Mouse (Mus musculus) thymus, postnatal 4 days (tissue): Measurements from ENCODE around the gene Vps33b.

Experiments used
- DNase-seq: peaks from one replicate; pipeline ENCODE4 v3.0.0; 2021

Vps33b gene

GRCm38 (mm10) chr7:80269751-80270255 is 354 bp downstream of the Vps33b start:
- no peak for DNase-seq

DNA sequence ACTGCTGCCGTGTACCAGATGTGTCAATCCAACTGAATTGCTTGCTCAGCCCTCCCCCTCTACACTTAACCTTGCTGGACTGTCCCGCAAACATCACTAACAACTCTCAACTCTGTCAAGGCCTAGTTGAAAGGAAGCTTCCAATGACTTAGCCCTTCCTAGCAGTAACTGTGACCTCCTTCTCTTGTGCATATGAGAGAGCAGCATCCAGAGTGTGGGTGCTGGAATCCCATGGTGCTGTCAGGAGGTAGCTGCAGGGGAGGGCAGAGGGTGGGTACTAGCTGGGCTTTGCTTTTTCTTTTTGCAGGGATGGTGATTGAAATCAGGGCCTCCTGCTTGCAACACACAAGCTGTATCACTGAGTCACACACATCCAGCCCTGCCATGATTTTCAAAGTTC is 4.0 kb downstream of the Vps33b start:
- no peak for DNase-seq

GRCm38 (mm10) chr7:80276374-80276773 is 6.9 kb downstream of the Vps33b start:
- no peak for DNase-seq

- DNase-seq: no peak
Observed at GRCm38 (mm10) chr7:80280032-80280431, 10.6 kb downstream of the Vps33b start.

GRCm38 (mm10) chr7:80280998-80281397 is 11.5 kb downstream of the Vps33b start:
- DNase-seq: no peak

DNA sequence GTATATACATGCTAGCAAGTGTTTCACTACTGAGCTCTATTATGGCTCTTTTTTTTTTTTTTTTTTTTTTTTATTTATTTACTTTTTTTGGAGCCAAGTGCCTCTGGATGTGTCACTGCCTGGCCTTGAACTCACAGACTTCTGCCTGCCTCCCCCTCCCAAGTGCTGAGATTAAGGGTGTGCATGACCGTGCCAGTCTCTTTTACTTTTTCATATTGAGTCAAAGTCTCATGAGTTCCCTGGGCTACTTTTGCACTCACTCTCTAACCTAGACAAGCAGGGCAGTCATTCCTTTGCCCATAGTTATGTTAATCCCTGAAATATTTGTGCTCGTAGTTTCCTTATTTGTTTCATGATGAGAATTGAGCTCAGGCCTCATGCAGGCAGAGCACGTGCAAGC is 12.2 kb downstream of the Vps33b start:
- DNase-seq: no peak

DNA sequence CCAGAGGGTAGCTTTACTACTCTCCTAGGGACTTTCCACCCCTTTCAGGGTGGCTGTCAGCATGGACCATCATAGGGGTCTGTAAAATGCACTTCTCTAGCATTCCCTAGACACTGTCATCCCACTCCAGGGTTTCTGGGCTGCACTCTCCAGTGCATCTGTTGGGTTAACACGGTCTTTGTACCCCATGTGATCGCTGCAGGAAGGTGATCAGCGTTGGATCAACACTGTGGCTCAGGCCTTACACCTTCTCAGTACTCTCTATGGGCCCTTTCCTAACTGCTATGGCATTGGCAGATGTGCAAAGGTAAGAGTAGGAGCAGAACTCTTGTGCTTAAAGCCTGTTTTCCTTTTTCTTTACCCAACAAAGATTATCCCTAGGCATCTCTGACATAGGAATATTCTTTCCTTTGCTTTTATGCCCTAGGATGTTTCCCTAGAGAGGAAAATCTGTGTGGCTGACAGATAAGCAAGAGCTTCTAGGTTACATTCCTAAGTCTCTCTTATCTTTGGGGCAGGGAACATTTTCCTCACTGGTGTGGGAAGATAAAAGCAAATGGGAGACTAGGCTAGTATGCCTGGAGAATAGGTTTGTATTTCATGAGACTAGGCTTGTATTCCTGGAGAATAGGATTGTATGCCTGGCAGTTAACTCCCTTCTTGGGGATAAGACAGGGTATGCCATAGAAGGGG is 13.9 kb downstream of the Vps33b start:
- no peak for DNase-seq

GRCm38 (mm10) chr7:80284391-80284790 is 14.9 kb downstream of the Vps33b start:
- DNase-seq: no peak

DNA sequence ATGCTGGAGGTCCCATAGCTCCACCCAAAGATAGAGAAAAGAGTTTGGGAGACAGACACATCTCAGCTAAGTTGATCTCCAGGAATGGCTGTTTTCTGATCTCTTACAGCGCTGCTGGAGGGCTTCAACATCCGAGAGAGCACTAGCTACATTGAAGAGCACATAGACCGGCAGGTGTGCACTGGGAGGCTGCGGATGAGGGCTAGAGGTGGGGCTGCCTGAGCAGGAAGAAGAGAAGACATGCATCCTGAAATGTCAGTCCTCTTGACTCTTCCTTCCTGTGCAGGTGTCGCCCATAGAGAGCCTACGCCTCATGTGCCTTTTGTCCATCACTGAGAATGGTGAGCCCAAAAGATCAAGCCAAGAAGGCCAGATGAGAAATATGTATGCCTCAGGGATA is 16.3 kb downstream of the Vps33b start:
- DNase-seq: peak; percentile 65

DNA sequence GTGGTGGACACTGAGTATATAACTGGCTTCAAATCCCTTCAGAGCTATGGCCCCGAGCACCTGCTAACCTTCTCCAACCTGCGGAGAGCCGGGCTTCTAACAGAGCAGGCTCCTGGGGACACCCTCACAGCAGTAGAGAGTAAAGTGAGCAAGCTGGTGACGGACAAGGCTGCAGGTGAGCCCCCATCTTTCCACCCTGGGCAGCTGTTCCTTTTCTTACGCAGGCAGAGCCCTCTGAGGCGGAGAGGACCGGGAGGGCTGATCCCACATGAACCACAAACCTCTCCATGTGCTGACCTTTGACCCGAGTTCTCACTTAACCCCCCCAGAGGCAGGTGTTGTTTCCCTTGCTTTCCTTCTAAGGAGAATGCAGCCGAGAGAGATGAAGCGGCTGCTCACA is 18.3 kb downstream of the Vps33b start:
- peak; percentile 34 for DNase-seq

- DNase-seq: peak; percentile 98
Observed at GRCm38 (mm10) chr7:80294062-80294763, 24.8 kb downstream of the Vps33b start, which contains the start of gene Prc1. Prc1 (plus strand) TSS chr7:80294450.

DNA sequence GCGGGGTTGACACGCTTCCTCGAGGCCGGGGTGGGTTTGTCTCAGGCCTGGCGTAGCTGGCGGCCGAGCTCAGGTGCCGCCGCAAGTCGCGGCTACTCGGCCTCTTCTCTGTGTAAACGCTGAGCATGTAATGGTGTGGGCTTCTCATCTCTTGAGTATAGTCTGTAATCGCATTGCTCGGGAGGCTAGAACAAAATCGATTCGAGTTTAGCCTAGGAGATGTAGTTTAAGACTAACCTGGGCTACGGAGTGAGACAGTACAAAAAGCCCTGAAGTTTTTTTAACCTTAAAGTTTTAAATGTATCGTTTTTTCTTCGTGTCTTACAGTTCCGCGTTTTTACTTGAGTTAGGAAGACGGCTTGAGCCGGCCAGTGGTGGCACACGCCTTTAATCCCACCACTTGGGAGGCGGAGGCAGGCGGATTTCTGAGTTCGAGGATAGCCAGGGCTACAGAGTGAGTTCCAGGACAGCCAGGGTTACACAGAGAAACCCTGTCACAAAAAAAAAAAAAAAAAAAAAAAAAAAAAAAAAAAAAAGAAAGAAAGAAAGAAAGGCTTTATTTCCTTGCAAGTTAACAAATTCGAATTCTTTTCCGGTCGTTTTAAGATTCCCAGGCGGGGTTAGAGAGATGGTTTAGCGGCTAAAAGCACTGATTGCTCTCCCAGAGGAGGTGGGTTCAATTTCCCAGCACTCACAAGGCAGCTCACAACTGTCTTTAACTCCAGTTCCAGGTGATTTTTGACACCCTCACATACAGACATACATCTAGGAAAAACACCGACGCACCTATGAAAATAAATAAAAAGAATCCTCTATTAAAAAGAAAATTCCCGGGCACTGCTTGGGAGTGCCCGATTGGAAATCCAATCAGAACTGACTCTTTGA is 25.6 kb downstream of the Vps33b start:
- peak; percentile 32 for DNase-seq

- no peak for DNase-seq
Observed at GRCm38 (mm10) chr7:80296462-80296861, 27.0 kb downstream of the Vps33b start.

DNA sequence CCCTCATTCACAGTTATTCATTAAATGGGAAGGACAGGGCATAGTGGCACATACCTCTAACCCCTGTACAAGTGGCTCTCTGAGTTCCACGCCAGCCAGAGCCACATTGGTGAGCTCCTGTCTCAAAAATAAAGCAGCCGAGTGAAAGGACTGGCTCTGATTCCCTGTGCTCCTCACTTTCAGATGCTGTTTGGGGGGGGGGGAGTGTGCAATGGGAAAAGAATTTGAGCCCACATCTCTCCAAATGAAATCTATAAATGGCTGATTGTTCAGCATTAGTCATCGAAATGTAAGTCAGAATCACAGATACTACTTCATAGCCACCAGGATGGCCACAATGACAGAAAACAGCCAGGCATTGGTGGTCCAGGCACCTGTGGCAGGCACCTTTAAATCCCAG is 27.6 kb downstream of the Vps33b start:
- no peak for DNase-seq

- DNase-seq: no peak
Observed at GRCm38 (mm10) chr7:80298754-80299153, 29.3 kb downstream of the Vps33b start.

- DNase-seq: no peak
Observed at GRCm38 (mm10) chr7:80299568-80299967, 30.1 kb downstream of the Vps33b start.

GRCm38 (mm10) chr7:80301522-80301921 is 32.1 kb downstream of the Vps33b start:
- DNase-seq: peak; percentile 42

DNA sequence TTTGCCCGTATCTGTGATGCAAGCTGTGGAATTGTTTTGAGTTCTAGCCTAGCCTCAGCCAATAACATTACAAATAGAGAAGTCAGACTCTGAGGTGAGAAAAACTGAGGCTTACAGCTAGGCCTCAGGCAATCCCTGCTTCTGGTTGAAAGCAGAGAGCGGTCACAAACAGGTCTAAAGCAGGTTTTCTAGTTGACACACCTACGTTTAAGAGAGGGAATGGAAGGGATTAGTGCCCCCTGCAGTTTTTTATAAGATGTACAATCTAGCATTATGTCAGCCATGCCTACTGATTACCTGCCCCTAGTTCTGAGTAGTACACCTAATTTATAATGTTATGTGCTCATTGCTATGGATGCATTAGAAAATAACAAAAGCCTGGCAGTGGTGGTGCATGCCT is 38.3 kb downstream of the Vps33b start:
- no peak for DNase-seq

DNA sequence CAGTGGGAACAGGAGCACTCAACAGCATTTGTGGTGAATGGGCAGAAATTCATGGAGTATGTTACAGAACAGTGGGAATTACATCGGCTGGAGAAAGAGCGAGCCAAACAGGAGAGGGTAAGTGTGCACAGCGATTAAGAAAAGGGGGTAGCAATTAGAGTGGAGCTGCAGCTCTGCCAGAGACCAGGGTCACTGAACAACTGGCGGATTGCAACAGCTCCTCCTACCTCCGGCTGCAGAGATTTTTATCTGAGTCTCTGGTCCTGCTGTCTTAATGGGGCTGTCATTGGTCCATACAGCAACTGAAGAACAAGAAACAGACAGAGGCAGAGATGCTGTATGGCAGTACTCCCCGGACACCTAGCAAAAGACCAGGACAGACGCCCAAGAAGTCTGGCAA is 41.3 kb downstream of the Vps33b start:
- no peak for DNase-seq

DNA sequence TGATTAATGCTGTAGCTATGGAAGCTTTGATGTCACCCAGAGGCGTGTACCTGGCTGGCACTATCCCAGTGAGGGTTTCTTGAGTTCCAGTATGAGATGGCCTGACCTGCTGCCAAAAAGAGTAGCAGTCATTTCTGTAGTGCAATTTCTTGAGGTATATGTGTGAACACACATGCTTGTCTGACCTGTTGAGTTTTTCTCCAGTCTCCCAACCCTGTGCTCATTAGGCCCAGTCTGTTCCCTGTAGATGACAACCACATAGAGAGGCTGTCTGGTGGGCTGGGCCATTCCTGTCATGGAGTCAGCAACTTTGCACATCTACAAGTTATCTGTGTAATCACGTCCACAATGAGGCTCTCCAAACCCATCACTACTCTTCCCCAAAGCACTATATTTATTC is 46.3 kb downstream of the Vps33b start:
- no peak for DNase-seq

DNA sequence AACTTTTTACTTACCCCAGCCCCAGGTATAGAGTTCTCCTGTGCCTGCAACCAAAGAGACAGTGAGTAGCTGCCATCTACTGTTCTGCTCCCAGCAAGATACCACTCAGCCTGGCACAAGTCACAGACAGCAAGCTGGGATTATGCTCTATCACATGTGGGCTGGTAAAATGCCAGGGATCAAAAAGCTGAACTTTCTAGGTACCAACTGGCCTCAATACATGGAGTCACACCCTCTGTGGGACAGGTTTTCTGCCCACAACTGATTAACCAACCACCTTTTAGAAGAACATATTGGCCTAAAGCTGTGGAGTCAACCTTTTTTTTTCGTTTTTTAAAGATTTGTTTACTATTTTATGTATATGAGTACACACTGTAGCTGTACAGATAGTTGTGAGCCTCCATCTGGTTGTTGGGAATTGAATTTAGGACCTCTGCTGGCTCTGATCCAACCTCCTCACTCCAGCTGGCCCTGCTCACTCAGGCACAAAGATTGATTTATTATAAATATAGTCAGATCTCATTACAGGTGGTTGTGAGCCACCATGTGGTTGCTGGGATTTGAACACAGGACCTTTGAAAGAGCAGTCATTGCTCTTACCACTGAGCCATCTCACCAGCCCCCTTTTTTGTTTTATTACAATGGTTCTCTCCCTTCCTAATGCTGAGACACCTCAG is 48.1 kb downstream of the Vps33b start:
- DNase-seq: no peak

- DNase-seq: no peak
Observed at GRCm38 (mm10) chr7:80318670-80319069, 49.2 kb downstream of the Vps33b start.
